Comparison of ENCODE assay signal across 8 mouse cellular contexts in genomic region chr10:81287513-81288157, GRCm38 (mm10). TPM values are rescaled to one million over a fixed set of nuclear protein-coding genes. Genes with fewer than 3 reads are reported as not detected.
DNase-seq lines count a peak whose midpoint lies in the region; ATAC-seq and TF ChIP-seq lines count a peak whose summit lies in the region.

No protein-coding gene starts in this region.

- no peak for ATAC-seq in liver, postnatal 0 days
- ATAC-seq in stomach, embryonic 15.5 days (ENCODE audit: insufficient read depth, low FRiP score, low read depth) = no peak
- no peak for ATAC-seq in granulocyte monocyte progenitor cell, adult 5-6 weeks (replicated peaks; ENCODE audit: poor library complexity, severe bottlenecking)

- H3K36me3 ChIP-seq in liver, postnatal 0 days (replicated peaks; ENCODE audit: insufficient read depth, low read length) = no peaks in the 10 kb centered on the region
- H3K36me3 ChIP-seq in stomach, embryonic 15.5 days = no peaks in the 10 kb centered on the region

- TF ChIP-seq EP300 in liver, postnatal 0 days (IDR thresholded peaks at IDR 0.05; ENCODE audit: low read depth) = no peak

- DNase-seq in gastrocnemius, adult 2 months = peak; percentile 71
- no peak for DNase-seq in gastrocnemius, postnatal 25 days
- DNase-seq in urinary bladder, postnatal 14 days (ENCODE audit: low spot score) = peak; percentile 73
- no peak for DNase-seq in urinary bladder, postnatal 10 days (ENCODE audit: low spot score)
- peak; percentile 67 for DNase-seq in embryo, embryonic 9.5 days (ENCODE audit: extremely low spot score)
- DNase-seq in liver, postnatal 0 days = peak; percentile 85

- peaks cover 17% of the 10 kb centered on the region for H3K27me3 ChIP-seq in liver, postnatal 0 days (ENCODE audit: insufficient read depth, low read length)
- peaks cover 22% of the 10 kb centered on the region for H3K27me3 ChIP-seq in stomach, embryonic 15.5 days (replicated peaks)

- no peaks in the 10 kb centered on the region for H3K9me3 ChIP-seq in liver, postnatal 0 days (ENCODE audit: low read length)
- H3K9me3 ChIP-seq in stomach, embryonic 15.5 days = no peaks in the 10 kb centered on the region

- H3K4me3 ChIP-seq in gastrocnemius, adult 2 months = no peak overlapping the region
- H3K4me3 ChIP-seq in liver, postnatal 0 days (ENCODE audit: low read depth, low read length) = no peak overlapping the region
- no peak overlapping the region for H3K4me3 ChIP-seq in stomach, embryonic 15.5 days (replicated peaks)

- 66% methylated on average over 8 of the region's 8 CpGs for whole genome bisulfite sequencing in liver, postnatal 0 days (ENCODE audit: insufficient replicate concordance)
- WGBS in stomach, embryonic 15.5 days = 60% methylated on average over 8 of the region's 8 CpGs

- no peak overlapping the region for H3K4me2 ChIP-seq in liver, postnatal 0 days (ENCODE audit: low read depth, low read length)
- peak overlapping the region; percentile 10; the same call in 1 of the 2 replicates for H3K4me2 ChIP-seq in stomach, embryonic 15.5 days

- intact Hi-C loops in gastrocnemius, adult 2 months (cut with DNase I) = loop anchor here (2.0 to 5.0 kb wide), 3 partner anchors 17 to 165 kb away; no protein-coding TSS in a partner anchor

- no peak overlapping the region for H3K27ac ChIP-seq in gastrocnemius, adult 2 months
- H3K27ac ChIP-seq in liver, postnatal 0 days (ENCODE audit: low read depth) = no peak overlapping the region
- peak overlapping the region; percentile 16; the same call in 1 of the 2 replicates for H3K27ac ChIP-seq in stomach, embryonic 15.5 days

- peak; percentile 85 for TF ChIP-seq CTCF in gastrocnemius, adult 2 months (IDR thresholded peaks at IDR 0.05)
- TF ChIP-seq CTCF in liver, postnatal 0 days (IDR thresholded peaks at IDR 0.05; ENCODE audit: low read depth) = peak; percentile 97

- H3K4me1 ChIP-seq in liver, postnatal 0 days (ENCODE audit: insufficient read depth) = peaks cover 29% of the 10 kb centered on the region
- peaks cover 49% of the 10 kb centered on the region for H3K4me1 ChIP-seq in stomach, embryonic 15.5 days

- no peak overlapping the region for H3K9ac ChIP-seq in liver, postnatal 0 days (replicated peaks)
- no peak overlapping the region for H3K9ac ChIP-seq in stomach, embryonic 15.5 days

RNA-seq across cellular contexts. Expression of gene Tjp3, which starts 3.7 kb away (rescaled TPM):
- not detected for total RNA-seq in gastrocnemius, adult 2 months (2021)
- total RNA-seq in gastrocnemius, postnatal 25 days (2021) = not detected
- 1.7 and 1.8 TPM in 2 replicates for polyA plus RNA-seq in liver, postnatal 0 days (2015; fragmentation: Nextera tagmentation; extraction: Ambion mirVana)
- polyA plus RNA-seq in stomach, embryonic 15.5 days (2015; fragmentation: Nextera tagmentation; extraction: Ambion mirVana) = 32.6 and 38.7 TPM in 2 replicates
- total RNA-seq in granulocyte monocyte progenitor cell, adult 5-6 weeks (2014; fragmentation: Nextera tagmentation) = 1.0 and 8.4 TPM in 2 replicates
- 1.3 and 6.2 TPM in 2 replicates for total RNA-seq in granulocyte monocyte progenitor cell, adult 5-6 weeks (2017)

RNA-seq across cellular contexts. Expression of gene Pip5k1c, which starts 5.1 kb away (rescaled TPM):
- total RNA-seq in gastrocnemius, adult 2 months (2021) = 10 to 100 TPM; 20.7 to 25.0 TPM
- total RNA-seq in gastrocnemius, postnatal 25 days (2021) = 10 to 100 TPM; 20.3 to 20.6 TPM
- 8.8 and 9.7 TPM in 2 replicates for polyA plus RNA-seq in liver, postnatal 0 days (2015; fragmentation: Nextera tagmentation; extraction: Ambion mirVana)
- polyA plus RNA-seq in stomach, embryonic 15.5 days (2015; fragmentation: Nextera tagmentation; extraction: Ambion mirVana) = 43.1 and 47.6 TPM in 2 replicates
- 32.4 and 42.7 TPM in 2 replicates for total RNA-seq in granulocyte monocyte progenitor cell, adult 5-6 weeks (2014; fragmentation: Nextera tagmentation)
- total RNA-seq in granulocyte monocyte progenitor cell, adult 5-6 weeks (2017) = 24.7 and 32.7 TPM in 2 replicates

RNA-seq across cellular contexts. Expression of gene Apba3, which starts 20.9 kb away (rescaled TPM):
- 100 to 1,000 TPM; 110 to 119 TPM for total RNA-seq in gastrocnemius, adult 2 months (2021)
- total RNA-seq in gastrocnemius, postnatal 25 days (2021) = 100 to 1,000 TPM; 102 to 106 TPM
- polyA plus RNA-seq in liver, postnatal 0 days (2015; fragmentation: Nextera tagmentation; extraction: Ambion mirVana) = 21.1 and 23.2 TPM in 2 replicates
- polyA plus RNA-seq in stomach, embryonic 15.5 days (2015; fragmentation: Nextera tagmentation; extraction: Ambion mirVana) = 54.4 and 58.1 TPM in 2 replicates
- total RNA-seq in granulocyte monocyte progenitor cell, adult 5-6 weeks (2014; fragmentation: Nextera tagmentation) = 19.7 and 29.1 TPM in 2 replicates
- total RNA-seq in granulocyte monocyte progenitor cell, adult 5-6 weeks (2017) = 14.2 and 19.9 TPM in 2 replicates

RNA-seq across cellular contexts. Expression of gene Mrpl54, which starts 20.9 kb away (rescaled TPM):
- 100 to 1,000 TPM; 103 to 112 TPM for total RNA-seq in gastrocnemius, adult 2 months (2021)
- 10 to 100 TPM; 87.0 to 90.0 TPM for total RNA-seq in gastrocnemius, postnatal 25 days (2021)
- 110 and 112 TPM in 2 replicates for polyA plus RNA-seq in liver, postnatal 0 days (2015; fragmentation: Nextera tagmentation; extraction: Ambion mirVana)
- polyA plus RNA-seq in stomach, embryonic 15.5 days (2015; fragmentation: Nextera tagmentation; extraction: Ambion mirVana) = 217 and 233 TPM in 2 replicates
- 94.0 and 105 TPM in 2 replicates for total RNA-seq in granulocyte monocyte progenitor cell, adult 5-6 weeks (2014; fragmentation: Nextera tagmentation)
- 161 and 185 TPM in 2 replicates for total RNA-seq in granulocyte monocyte progenitor cell, adult 5-6 weeks (2017)

RNA-seq across cellular contexts. Expression of gene Cactin, which starts 33.3 kb away (rescaled TPM):
- total RNA-seq in gastrocnemius, adult 2 months (2021) = 10 to 100 TPM in 1 of 2 experiments, 1 to 10 TPM in 1; 8.5 to 11.5 TPM
- 1 to 10 TPM; 7.9 to 8.3 TPM for total RNA-seq in gastrocnemius, postnatal 25 days (2021)
- 12.4 and 12.9 TPM in 2 replicates for polyA plus RNA-seq in liver, postnatal 0 days (2015; fragmentation: Nextera tagmentation; extraction: Ambion mirVana)
- 40.5 and 40.9 TPM in 2 replicates for polyA plus RNA-seq in stomach, embryonic 15.5 days (2015; fragmentation: Nextera tagmentation; extraction: Ambion mirVana)
- total RNA-seq in granulocyte monocyte progenitor cell, adult 5-6 weeks (2014; fragmentation: Nextera tagmentation) = 16.2 and 16.3 TPM in 2 replicates
- 19.4 and 26.5 TPM in 2 replicates for total RNA-seq in granulocyte monocyte progenitor cell, adult 5-6 weeks (2017)

Comparison
In these comparisons a context has a peak if more than half of its experiments do, and no peak if none do; other contexts are left out.
1. DNase-seq: peak in gastrocnemius, adult 2 months (single experiment), urinary bladder, postnatal 14 days (single experiment), embryo, embryonic 9.5 days (single experiment) and liver, postnatal 0 days (single experiment); none in gastrocnemius, postnatal 25 days (single experiment) and urinary bladder, postnatal 10 days (single experiment).